Mouse (Mus musculus): ENCODE measurements around the gene Inhbc. TPM values are rescaled to one million over a fixed set of nuclear protein-coding genes. Genes with fewer than 3 reads are reported as not detected.
"Not testable (repeated sequence)": the region's sequence is repeated elsewhere in the genome, so short reads cannot be mapped to it uniquely, and the experiment has no call there.

Gene Inhbc
- total RNA-seq, 2 experiments from 2014 or later, result not detected

- not testable (repeated sequence) for ATAC-seq (replicated peaks; ENCODE audit: poor library complexity, severe bottlenecking)
These were observed 61.1 kb downstream of the Inhbc start for GRCm38 (mm10) chr10:127309167-127309566.

Other genes with a start within 250 kb of the Inhbc start
- gene Os9, start 249.3 kb downstream of the Inhbc start, total RNA-seq (2014; fragmentation: Nextera tagmentation), result 73.3 and 80.0 TPM in 2 replicates
- gene Os9, start 249.3 kb downstream of the Inhbc start, total RNA-seq (2017), result 202 and 218 TPM in 2 replicates
- gene B4galnt1, start 205.2 kb downstream of the Inhbc start, total RNA-seq (2014; fragmentation: Nextera tagmentation), result 288 and 308 TPM in 2 replicates
- gene B4galnt1, start 205.2 kb downstream of the Inhbc start, total RNA-seq (2017), result 141 and 161 TPM in 2 replicates
- gene Slc26a10, start 189.8 kb downstream of the Inhbc start, total RNA-seq (2014; fragmentation: Nextera tagmentation), result 0.15 TPM in 1 of 2 replicates, not detected in the other
- gene Slc26a10, start 189.8 kb downstream of the Inhbc start, total RNA-seq (2017), result 0.26 and 0.88 TPM in 2 replicates
- gene Arhgef25, start 180.3 kb downstream of the Inhbc start, total RNA-seq (2014; fragmentation: Nextera tagmentation), result 3.2 TPM in 1 of 2 replicates, not detected in the other
- gene Arhgef25, start 180.3 kb downstream of the Inhbc start, total RNA-seq (2017), result 0.15 and 0.95 TPM in 2 replicates
- 51.9 and 54.4 TPM in 2 replicates for gene Dtx3, start 174.7 kb downstream of the Inhbc start, total RNA-seq (2014; fragmentation: Nextera tagmentation)
- 17.9 and 19.9 TPM in 2 replicates for gene Dtx3, start 174.7 kb downstream of the Inhbc start, total RNA-seq (2017)
- 12.1 and 13.6 TPM in 2 replicates for gene Pip4k2c, start 158.8 kb downstream of the Inhbc start, total RNA-seq (2014; fragmentation: Nextera tagmentation)
- 7.6 and 13.8 TPM in 2 replicates for gene Pip4k2c, start 158.8 kb downstream of the Inhbc start, total RNA-seq (2017)
- 1.4 TPM in 1 of 2 replicates, not detected in the other for gene Kif5a, start 107.1 kb downstream of the Inhbc start, total RNA-seq (2014; fragmentation: Nextera tagmentation)
- 0.30 and 0.31 TPM in 2 replicates for gene Kif5a, start 107.1 kb downstream of the Inhbc start, total RNA-seq (2017)
- 62.3 and 72.1 TPM in 2 replicates for gene Dctn2, start 104.1 kb downstream of the Inhbc start, total RNA-seq (2014; fragmentation: Nextera tagmentation)
- 80.4 and 83.9 TPM in 2 replicates for gene Dctn2, start 104.1 kb downstream of the Inhbc start, total RNA-seq (2017)
- 53.3 and 72.1 TPM in 2 replicates for gene Mbd6, start 81.4 kb downstream of the Inhbc start, total RNA-seq (2014; fragmentation: Nextera tagmentation)
- gene Mbd6, start 81.4 kb downstream of the Inhbc start, total RNA-seq (2017), result 4.1 TPM in 2 replicates
- 63.0 and 105 TPM in 2 replicates for gene Mars, start 58.6 kb downstream of the Inhbc start, total RNA-seq (2014; fragmentation: Nextera tagmentation)
- 193 and 221 TPM in 2 replicates for gene Mars, start 58.6 kb downstream of the Inhbc start, total RNA-seq (2017)
- gene Arhgap9, start 48.5 kb downstream of the Inhbc start, total RNA-seq (2014; fragmentation: Nextera tagmentation), result 46.0 and 53.1 TPM in 2 replicates
- gene Arhgap9, start 48.5 kb downstream of the Inhbc start, total RNA-seq (2017), result 34.7 and 51.8 TPM in 2 replicates
- not detected in 2 replicates for gene Gli1, start 28.5 kb downstream of the Inhbc start, total RNA-seq (2014; fragmentation: Nextera tagmentation)
- not detected in 2 replicates for gene Gli1, start 28.5 kb downstream of the Inhbc start, total RNA-seq (2017)
- not detected in 2 replicates for gene Inhbe, start 16.0 kb downstream of the Inhbc start, total RNA-seq (2014; fragmentation: Nextera tagmentation)
- not detected in 2 replicates for gene Inhbe, start 16.0 kb downstream of the Inhbc start, total RNA-seq (2017)
- 50.6 and 56.7 TPM in 2 replicates for gene R3hdm2, start 9.9 kb upstream of the Inhbc start, total RNA-seq (2014; fragmentation: Nextera tagmentation)
- 25.1 and 44.5 TPM in 2 replicates for gene R3hdm2, start 9.9 kb upstream of the Inhbc start, total RNA-seq (2017)
- gene Stac3, start 131.3 kb upstream of the Inhbc start, total RNA-seq (2014; fragmentation: Nextera tagmentation), result 0.90 TPM in 1 of 2 replicates, not detected in the other
- 0.13 and 0.26 TPM in 2 replicates for gene Stac3, start 131.3 kb upstream of the Inhbc start, total RNA-seq (2017)
- gene Ndufa4l2, start 144.5 kb upstream of the Inhbc start, total RNA-seq (2014; fragmentation: Nextera tagmentation), result 1.2 TPM in 1 of 2 replicates, not detected in the other
- gene Ndufa4l2, start 144.5 kb upstream of the Inhbc start, total RNA-seq (2017), result not detected in 2 replicates
- 126 and 187 TPM in 2 replicates for gene Shmt2, start 152.0 kb upstream of the Inhbc start, total RNA-seq (2014; fragmentation: Nextera tagmentation)
- 102 and 103 TPM in 2 replicates for gene Shmt2, start 152.0 kb upstream of the Inhbc start, total RNA-seq (2017)
- gene Nxph4, start 164.1 kb upstream of the Inhbc start, total RNA-seq (2014; fragmentation: Nextera tagmentation), result not detected in 2 replicates
- gene Nxph4, start 164.1 kb upstream of the Inhbc start, total RNA-seq (2017), result not detected in 2 replicates

All from granulocyte monocyte progenitor cell, adult 5-6 weeks (primary cell).